Mouse (Mus musculus) liver, adult 10 weeks (tissue): ENCODE data around the gene Pwwp2b. TPM values are rescaled to one million over a fixed set of nuclear protein-coding genes. Genes with fewer than 3 reads are reported as not detected.

Experiments used
- polyA plus RNA-seq: library from polyadenylated mRNA; stranded (reverse); fragments of 350-450 nt; fragmentation: Illumina TruSeq; extraction: RNeasy Lipid Tissue Mini Kit (QIAGEN cat#74804); gene quantifications from one replicate; pipeline ENCODE4 v1.2.3, GENCODE M21; 2014; ENCODE audit warnings: low read depth, low replicate concordance

Pwwp2b gene
- not detected for polyA plus RNA-seq

DNA sequence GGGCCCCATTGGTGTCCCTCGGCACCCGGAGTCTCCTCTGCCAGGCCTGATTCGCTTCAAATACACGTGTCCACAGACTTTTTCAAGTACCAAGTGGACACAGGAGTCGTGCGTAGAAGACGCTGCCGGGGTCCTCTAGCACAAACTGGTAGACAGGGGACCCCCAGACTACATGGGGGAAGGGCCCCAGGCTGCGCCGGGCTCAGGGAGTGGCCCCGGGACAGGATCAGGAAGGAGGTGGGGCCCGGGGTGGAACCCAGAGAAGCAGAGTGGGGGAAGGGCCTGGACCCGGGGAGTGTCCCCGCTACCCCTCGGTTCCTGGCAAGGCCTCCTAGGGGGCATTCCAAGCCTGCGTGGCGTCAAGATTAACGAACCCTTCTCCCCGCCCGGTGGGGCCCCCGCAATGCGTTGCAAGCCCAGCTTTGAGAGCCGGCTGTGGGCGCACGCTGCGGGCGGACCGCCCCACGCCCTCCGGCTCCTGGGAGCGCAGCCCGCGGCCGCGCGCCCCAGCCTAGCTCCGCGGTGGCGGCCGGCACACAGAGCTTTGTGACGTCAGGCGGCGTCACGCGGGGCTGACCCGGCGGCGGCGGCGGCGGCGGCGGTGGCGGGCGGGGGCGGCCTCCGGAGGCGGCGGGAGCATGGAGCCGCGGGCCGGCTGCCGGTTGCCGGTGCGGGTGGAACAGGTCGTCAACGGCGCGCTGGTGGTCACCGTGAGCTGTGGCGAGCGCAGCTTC is at the start of gene Pwwp2b:
Gene Pwwp2b (plus strand): TSS at position 602 of the 734 bp plus-strand sequence.

DNA sequence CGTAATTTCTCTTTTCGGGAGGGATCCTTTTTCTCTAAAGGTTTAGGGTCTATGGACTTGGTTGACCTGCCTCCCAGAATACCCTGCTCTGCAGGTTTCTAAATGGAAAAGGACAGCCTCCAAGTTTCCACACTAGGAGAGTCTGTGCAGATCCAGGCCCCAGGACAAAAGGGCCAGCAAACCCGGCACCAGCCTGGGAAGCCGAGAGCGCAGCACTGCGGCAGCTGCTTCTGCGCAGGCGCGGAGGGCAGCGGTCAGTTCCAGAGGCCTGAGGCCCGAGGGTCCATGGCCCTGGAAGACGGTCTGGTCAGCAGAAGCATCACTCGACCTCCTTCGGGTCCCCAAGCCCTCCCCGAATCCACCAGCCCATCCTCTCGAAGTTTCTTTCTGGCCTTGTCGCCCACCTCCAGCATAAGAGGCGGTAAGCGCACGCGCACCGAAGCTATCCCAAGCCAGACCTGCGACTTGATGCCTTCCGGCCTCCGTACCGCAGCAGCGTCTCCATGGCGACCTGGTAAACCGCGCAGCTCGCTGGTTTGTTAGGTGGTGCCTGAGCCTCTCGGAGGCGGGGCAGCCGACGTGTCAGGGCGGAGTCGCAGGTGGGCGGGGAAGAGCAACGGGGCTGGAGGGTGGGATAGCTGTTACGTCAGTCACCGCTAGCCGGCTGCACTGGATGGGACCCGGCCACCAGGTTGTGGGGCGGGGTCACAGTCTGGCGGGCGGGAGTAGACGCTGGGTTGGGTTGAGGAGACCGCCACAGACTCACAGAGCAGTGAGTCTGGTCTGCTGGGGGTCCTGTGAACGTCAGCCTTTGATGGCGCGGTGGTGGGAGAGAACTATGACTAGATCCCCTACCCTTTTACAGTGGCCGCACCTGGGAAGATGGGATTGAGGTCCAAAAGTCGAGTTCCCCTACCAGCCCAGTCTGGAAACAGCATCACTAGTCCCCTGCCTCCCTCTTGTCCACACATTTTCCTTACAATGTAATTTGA is 35.2 kb upstream of the Pwwp2b start, which contains the start of the genes Lrrc27 and Stk32c:
Gene Lrrc27 (plus strand): TSS at position 235 of the 992 bp plus-strand sequence.
Gene Stk32c (minus strand): TSS at position 554 of the 992 bp plus-strand sequence.

Other genes starting within 250 kb of the Pwwp2b start
- gene Dpysl4, start 162.5 kb upstream of the Pwwp2b start, polyA plus RNA-seq: not detected
- gene Lrrc27, start 35.5 kb upstream of the Pwwp2b start, polyA plus RNA-seq: 0.69 TPM
- gene Stk32c, start 35.2 kb upstream of the Pwwp2b start, polyA plus RNA-seq: not detected
- 6.5 TPM for gene Inpp5a, start 140.6 kb downstream of the Pwwp2b start, polyA plus RNA-seq